Mouse (Mus musculus): ENCODE results near the gene Elmo3.

Gene Elmo3

GRCm38 (mm10) chr8:105305211-105306145 lies at the start of gene Elmo3:
Gene Elmo3 (plus strand): TSS chr8:105305601.
- in situ Hi-C loops (cut with MseI, MboI): no loop called here

- in situ Hi-C loops (cut with MseI, MboI): no loop called here
Observed at GRCm38 (mm10) chr8:105257318-105258114, 47.9 kb upstream of the Elmo3 start.

- in situ Hi-C loops (cut with MseI, MboI): no loop called here
Observed at GRCm38 (mm10) chr8:105258911-105259720, 46.3 kb upstream of the Elmo3 start.

- in situ Hi-C loops (cut with MseI, MboI): no loop called here
Observed at GRCm38 (mm10) chr8:105259721-105260320, 45.6 kb upstream of the Elmo3 start.

GRCm38 (mm10) chr8:105260371-105261099 lies 44.9 kb upstream of the Elmo3 start:
- in situ Hi-C loops (cut with MseI, MboI): no loop called here

- in situ Hi-C loops (cut with MseI, MboI): no loop called here
Observed at GRCm38 (mm10) chr8:105261326-105261980, 43.9 kb upstream of the Elmo3 start.

GRCm38 (mm10) chr8:105263244-105263912 lies 42.0 kb upstream of the Elmo3 start:
- in situ Hi-C loops (cut with MseI, MboI): no loop called here

DNA sequence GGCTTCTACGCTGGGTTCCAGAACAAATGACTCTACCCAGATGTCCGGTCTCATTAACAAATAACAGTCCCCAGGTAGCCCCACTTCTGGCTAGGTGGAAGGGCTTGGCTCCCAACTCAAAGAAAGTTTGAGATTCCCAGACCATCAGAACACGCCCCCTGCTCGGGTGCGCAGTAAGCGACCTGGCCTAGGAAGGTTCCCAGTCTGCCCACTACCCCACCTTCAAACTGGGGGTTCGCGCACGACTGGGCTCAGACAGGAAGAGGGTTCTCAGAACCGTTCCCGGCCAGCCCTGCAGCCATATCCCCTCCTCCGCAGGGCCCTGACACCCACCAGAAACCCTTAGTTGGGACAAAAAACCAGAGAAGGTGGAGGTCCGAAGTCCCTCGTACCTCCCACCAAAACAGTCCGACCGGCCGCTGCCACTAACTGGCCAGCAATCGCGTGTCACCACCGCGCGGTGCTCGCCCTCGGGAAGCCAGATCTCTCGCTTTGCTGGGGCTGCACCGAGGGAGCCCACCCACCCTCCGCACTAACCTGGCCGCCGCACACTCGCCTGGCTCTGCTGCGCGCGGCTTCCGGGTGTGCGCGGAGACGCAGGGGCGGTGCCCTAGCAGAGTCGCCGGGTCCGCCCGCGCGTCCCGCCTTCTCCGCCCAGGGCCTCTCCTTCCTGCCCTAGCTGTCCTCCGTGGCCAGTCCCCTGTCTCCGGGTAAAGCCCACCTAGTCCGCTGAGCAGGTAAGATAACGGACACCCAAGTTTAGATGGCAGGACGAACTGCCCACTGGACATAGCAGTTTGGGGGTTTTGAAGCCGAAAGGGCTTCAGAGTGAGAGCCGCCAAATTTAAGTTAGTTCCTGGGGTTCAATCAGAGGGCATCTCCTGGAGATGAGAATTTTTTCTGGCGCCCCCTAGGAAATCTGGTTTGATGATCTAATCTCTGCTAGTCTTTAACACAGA lies 41.1 kb upstream of the Elmo3 start, which contains the start of the genes Tradd and Fbxl8:
Gene Tradd (minus strand): TSS at position 586 of the 959 bp plus-strand sequence.
Gene Fbxl8 (plus strand): TSS at position 625 of the 959 bp plus-strand sequence.
- in situ Hi-C loops (cut with MseI, MboI): no loop called here

DNA sequence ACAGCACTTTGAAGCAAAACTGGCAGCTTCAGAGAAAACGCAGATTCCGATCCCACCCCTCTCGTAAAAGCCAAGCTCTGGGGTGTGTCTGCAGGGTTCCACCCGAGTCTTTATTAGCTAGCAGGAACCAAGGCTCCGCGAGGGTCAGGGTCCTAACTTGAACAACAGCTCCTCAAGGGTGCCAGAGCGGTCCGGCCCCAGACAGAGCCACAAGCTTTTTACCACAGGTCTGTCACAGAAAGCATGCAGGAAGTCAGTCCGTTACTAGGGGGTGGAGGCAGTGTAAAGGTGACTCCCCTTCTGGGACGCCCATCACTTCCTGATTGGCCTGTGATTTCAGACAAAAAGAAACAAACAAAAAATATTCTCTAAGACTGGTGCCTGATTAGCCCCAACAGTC lies 40.3 kb upstream of the Elmo3 start:
- in situ Hi-C loops (cut with MseI, MboI): no loop called here

DNA sequence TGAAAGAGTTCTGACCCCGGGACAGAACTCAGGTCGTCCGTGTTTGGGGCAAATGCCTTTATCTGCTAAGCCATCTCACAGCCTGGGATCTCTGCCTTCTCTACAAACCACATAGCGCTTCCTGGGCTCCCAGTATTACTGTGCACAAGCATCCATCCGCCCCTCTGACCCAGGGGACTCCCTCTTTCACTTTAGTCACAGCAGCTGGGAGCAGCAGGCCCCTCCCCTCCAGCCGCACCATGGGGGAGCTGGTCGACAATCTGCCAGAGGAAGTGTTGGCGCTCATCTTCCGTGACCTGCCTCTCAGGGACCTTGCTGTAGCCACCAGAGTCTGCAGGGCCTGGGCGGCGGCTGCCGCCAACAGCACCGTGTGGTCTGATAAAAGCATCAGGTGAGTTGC lies 38.6 kb upstream of the Elmo3 start:
- in situ Hi-C loops (cut with MseI, MboI): no loop called here

DNA sequence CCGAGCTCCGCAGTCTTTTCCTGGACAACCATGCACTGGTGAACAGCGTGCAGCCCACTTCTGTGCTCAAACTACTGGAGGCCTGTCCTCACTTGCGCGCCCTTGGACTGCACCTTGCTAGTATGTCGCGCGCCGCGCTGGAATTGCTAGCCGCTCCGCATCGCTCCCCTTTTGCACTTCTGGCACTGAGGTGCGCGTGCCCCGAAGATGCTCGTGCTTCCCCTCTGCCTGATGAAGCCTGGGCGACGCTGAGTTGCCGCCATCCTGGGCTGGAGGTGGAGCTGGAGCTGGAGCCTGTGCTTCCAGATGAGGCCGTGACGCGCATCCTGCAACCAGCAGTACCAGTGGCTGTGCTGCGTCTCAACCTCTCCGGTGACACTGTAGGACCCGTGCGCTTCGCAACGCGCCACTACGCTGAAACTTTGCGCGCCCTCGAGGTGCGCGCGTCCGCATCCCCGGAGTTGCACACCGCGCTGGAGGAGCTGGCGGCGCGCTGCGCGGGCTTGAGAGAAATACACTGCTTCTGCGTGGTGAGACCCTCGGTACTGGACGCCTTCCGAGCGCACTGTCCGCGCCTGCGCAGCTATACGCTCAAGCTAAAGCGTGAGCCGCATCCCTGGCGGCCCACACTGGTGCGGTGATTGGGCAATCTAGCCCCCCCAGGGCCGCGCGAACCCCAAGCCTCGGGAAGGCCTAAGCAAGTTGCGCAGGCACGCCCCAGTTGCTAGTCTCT lies 36.9 kb upstream of the Elmo3 start:
- in situ Hi-C loops (cut with MseI, MboI): no loop called here

DNA sequence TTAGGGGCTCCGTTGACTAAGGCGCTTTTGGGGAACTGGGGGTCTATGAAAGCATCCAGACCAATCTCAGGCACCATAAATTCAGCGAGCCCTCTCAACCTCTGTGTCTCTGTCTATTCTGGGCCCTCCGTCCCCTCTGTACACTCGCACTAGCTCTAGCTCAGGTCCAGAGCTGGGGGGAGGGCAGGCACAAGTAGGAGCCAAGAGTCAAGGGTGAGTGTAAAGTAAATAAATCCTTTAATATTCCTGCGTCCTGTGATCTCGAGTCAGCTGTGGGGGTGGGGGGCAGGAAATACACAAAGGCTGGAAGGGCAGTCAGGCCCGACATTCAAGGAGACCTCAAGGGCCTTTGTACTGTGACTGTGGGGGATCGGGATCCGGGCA lies 36.3 kb upstream of the Elmo3 start:
- in situ Hi-C loops (cut with MseI, MboI): no loop called here

- in situ Hi-C loops (cut with MseI, MboI): no loop called here
Observed at GRCm38 (mm10) chr8:105269461-105269947, 35.9 kb upstream of the Elmo3 start, which contains the start of gene Hsf4. Gene Hsf4 (plus strand): TSS chr8:105269801.

DNA sequence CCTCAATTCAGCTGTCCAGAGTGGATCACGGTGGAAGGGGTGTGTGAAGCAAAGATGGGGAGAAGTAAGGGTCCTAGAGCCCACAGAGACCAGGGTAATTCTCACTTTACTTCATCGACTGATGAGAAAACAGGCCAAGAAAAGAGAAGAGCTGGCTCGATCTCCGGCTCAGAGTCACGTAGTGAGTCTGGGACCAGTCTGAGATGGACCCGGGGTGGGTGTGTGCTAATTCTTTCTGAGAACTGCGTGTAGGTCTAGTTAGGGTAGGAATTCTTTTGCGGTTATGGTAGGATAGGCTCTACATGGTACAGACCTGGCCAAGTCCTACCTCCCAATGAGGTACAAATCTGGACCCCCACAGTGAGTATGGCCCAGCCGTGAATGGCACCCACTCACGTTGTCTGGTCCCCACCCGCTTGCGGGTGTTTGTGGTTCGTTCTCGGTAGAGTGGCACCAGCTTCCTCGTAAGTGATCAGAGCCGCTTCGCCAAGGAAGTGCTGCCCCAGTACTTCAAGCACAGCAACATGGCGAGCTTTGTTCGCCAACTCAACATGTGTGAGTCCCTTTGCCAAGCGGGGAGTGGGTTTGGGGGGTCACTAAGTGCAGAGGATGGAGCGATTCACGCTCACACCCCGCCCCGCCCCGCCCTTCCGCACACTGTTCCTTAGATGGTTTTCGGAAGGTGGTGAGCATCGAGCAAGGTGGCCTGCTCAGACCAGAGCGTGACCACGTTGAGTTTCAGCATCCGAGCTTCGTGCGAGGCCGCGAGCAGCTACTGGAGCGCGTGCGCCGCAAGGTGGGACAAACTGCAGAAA lies 35.1 kb upstream of the Elmo3 start:
- in situ Hi-C loops (cut with MseI, MboI): no loop called here

- in situ Hi-C loops (cut with MseI, MboI): no loop called here
Observed at GRCm38 (mm10) chr8:105270916-105271186, 34.5 kb upstream of the Elmo3 start.

DNA sequence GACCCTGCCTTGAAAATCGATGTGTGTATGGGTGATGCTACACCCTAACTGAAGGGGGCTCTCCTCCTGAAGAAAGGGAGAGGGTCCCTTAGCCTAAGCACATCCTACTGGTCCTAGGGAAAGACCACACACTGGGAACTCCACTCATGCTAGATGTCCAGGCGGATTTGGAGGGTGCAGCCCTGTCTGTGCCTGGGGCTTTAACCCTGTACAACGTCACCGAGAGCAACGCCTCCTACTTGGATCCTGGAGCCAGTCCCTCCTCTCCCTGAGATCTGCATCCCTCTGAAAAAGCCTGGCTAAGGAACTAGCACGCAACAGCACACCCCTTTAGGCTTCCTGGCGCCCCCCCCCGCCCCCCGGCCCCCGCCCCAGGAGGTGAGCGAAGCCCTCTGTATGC lies 30.0 kb upstream of the Elmo3 start:
- in situ Hi-C loops (cut with MseI, MboI): no loop called here

GRCm38 (mm10) chr8:105275840-105276239 lies 29.6 kb upstream of the Elmo3 start, which contains the start of gene Nol3:
Gene Nol3 (plus strand): TSS chr8:105276140.
- in situ Hi-C loops (cut with MseI, MboI): no loop called here

Data from mouse trophoblast stem cell (cell line).